Mouse (Mus musculus): ENCODE results near the gene Snx9. TPM values are rescaled to one million over a fixed set of nuclear protein-coding genes. Genes with fewer than 3 reads are reported as not detected.

Snx9 gene
- polyA plus RNA-seq, 1 experiment from 2014 or later, result 37.5 TPM

- H3K9ac ChIP-seq (ENCODE audit: low read depth, low read length), result no peak overlapping the region
- whole genome bisulfite sequencing, result 38% methylated on average over 6 of the region's 6 CpGs
- H3K9me3 ChIP-seq (ENCODE audit: control insufficient read depth, low read length), result no peaks in the 10 kb centered on the region
- H3K4me1 ChIP-seq (ENCODE audit: control insufficient read depth, insufficient read depth, low read length), result peaks cover 25% of the 10 kb centered on the region
- DNase-seq (ENCODE audit: low spot score) (peak; percentile 45), ATAC-seq (ENCODE audit: low read depth) (no peak)
- no peaks in the 10 kb centered on the region for H3K27me3 ChIP-seq (replicated peaks; ENCODE audit: control insufficient read depth, insufficient read depth, low read length)
- H3K36me3 ChIP-seq (ENCODE audit: control insufficient read depth, insufficient read depth, low read length), result no peaks in the 10 kb centered on the region
- no peak overlapping the region for H3K4me2 ChIP-seq (ENCODE audit: low read depth, low read length)
- H3K27ac ChIP-seq (replicated peaks; ENCODE audit: low read depth, low read length), result no peak overlapping the region
- no peak overlapping the region for H3K4me3 ChIP-seq (ENCODE audit: low read depth, low read length)
These were observed 139.7 kb downstream of the Snx9 start for GRCm38 (mm10) chr17:5980860-5981259.

Other genes with a start within 250 kb of the Snx9 start
- gene Synj2, start 100.0 kb downstream of the Snx9 start, polyA plus RNA-seq (2014; fragmentation: Nextera tagmentation; extraction: Ambion mirVana), result 4.3 and 4.7 TPM in 2 replicates
- 4.6 and 5.8 TPM in 2 replicates for gene Serac1, start 238.4 kb downstream of the Snx9 start, polyA plus RNA-seq (2014; fragmentation: Nextera tagmentation; extraction: Ambion mirVana)
- gene Gtf2h5, start 238.5 kb downstream of the Snx9 start, polyA plus RNA-seq (2014; fragmentation: Nextera tagmentation; extraction: Ambion mirVana), result 171 and 172 TPM in 2 replicates